Mouse (Mus musculus): ENCODE data around the gene Masp1.

Masp1 gene

DNA sequence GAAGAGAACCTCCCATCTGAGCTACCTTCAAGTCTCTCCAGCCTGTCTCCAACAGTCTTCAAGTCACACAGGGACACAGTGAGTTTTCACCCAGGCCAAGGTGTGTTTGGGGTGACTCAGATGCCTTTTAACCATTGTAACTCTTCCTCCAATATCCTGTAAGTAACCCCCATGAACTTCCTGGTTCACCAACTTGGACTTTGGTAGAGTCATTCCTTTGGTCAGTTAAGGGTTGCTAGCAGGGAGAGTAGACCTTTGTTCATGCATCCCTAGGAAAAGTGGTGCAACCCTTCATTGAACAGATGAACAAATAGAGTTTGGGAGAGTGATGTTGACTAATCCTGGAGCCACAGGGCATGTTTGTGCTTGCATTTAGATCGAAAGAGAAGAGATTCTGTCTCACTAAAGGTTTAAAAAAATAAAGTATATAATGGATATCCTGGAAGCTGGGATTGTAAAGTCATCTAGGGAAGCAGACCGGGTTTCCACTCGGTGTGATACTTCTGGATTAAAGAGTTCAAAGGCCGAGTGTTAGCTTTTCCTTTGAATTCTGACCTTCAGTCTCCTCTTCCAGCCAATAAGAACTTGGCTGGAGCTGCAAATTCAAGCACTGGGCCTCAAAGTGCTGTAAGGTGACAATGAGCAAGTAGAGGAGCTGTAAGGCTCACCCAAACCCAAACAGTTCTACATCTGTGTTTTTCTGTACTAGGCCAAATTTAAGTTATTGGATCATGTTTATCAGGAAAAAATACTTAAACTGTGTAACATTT, 9.3 kb downstream of the Masp1 start:
- DNase-seq = no peak

DNA sequence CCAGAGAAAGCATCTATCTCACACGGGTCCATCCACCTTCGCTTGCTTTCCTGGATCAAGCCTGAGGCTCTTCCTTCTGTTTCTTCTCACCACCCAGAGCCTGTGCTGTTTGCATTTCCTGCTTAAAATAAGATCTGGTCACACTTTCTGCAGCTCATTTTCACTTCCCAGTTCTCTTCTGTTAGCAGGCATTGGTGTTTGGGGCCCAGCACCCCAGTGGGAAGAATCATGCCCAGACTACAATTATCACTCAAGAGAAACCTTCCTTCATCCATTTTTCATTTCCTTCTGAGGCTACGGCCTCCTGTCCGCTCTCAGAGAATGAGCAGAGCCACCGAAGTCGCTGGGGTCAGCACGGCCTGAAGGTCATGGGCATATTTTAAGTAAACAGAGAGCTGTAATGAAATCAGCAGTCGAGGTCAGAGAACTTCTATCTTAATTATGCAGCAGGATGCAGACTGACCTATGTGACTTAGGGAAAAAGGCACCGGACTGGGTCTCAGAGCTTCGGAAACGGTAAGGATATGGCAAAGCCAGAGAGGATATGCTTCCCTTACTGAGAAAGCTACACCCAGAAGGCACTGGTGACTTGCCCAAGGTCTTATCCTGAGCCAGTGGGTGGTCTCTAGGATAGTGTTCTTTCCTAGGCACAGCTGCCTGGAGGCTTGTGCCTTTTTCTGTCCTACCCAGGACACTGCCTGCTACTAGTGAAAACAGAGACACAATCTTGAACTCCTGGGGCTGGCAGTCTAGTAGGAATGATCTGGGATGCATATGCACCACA, 14.5 kb downstream of the Masp1 start:
- no peak for DNase-seq

DNA sequence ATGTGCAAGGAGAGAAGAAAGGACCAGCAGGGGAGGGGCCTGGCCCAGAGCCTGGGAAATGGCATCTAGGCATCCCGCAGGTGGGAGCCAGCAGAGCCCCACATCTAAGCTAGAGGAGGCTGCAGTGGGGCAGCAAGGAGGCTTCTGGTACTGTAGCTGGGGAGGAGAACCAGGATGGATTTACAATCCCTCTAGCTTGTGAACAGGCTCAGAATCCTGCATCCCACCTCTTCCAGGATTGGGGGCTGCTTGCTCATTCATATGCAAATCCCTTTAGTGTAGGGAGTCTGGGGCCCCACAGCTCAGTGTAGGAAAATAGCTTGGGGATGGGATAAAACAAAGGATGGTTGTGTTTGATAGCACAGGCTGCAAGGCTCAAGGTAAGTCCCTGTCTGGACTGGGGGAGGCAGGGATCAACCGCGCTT, 16.3 kb downstream of the Masp1 start:
- no peak for DNase-seq

DNA sequence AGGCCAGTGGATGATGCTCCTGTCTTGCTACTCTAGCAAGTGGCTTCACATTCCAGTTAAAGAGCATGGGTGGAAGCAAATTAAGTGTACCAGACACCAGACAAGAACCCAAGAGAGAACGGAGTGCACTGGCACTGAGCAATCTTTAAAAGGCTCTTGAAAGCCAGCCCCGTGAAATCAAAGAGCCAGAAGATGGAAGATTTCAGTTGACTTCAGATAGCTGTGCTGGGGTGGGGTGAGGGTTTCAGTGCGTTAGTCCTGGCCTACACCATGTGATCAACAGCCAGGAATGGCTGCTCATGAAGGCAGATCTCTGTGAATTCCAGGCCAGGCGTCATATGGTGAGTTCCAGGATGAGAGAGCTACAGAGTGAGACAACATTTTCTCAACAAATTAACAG, 17.3 kb downstream of the Masp1 start:
- DNase-seq = no peak

DNA sequence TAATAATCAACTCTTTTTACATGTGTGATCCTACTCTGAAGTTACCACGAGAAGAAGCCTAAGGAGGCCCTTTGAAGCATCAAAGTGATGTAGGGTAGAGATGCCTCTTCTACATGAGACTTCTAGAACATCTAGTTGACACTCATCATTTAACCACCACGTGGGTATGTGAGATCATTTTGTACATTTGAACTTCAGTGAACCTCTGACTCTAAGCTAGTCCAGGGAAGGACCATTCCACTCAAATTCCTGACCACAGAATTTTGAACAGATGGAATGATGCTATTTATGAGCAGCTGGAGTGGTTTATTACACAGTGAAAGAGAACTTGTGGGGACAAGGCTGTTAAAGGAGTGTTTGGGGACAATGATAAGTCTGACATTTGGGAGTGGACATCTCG, 18.1 kb downstream of the Masp1 start:
- no peak for DNase-seq

DNA sequence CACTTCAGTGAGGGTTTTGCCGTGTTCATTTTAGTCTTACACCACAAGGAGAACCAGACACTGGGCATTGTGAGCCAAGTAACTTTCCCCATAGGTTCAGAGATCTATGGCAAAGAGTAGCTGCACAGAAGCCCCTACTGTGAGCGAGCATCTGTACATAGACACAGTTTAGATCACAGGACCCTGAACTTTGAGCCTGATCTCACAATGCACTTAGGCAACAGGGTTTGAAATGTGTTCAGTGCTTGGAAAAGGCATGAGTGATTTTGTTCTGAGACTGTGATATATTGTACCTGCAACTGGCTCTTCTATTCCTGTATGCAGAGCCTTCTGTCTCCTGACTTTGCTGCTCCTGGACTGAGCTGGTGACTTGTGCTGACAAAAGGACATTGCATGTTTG, 19.3 kb downstream of the Masp1 start:
- DNase-seq = no peak

DNA sequence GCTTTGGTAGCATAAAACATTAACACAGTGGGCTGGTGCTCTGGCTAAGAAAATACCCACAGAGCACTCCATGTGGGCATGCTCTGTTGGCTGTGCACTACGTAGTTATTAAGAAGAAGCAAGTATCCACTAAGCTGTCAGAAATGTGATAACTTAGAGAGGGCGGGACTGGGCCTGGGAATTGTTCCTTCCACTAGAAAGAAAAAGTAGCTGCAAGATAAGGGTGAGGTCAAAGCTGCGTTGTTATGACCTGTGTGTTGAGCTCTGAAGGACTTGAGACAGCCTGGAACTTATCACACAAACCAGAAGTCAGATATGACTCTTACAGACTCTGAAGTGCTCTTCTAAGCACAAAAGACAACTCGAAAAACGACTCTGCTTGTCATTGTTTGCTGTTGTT, 20.1 kb downstream of the Masp1 start:
- DNase-seq = no peak

DNA sequence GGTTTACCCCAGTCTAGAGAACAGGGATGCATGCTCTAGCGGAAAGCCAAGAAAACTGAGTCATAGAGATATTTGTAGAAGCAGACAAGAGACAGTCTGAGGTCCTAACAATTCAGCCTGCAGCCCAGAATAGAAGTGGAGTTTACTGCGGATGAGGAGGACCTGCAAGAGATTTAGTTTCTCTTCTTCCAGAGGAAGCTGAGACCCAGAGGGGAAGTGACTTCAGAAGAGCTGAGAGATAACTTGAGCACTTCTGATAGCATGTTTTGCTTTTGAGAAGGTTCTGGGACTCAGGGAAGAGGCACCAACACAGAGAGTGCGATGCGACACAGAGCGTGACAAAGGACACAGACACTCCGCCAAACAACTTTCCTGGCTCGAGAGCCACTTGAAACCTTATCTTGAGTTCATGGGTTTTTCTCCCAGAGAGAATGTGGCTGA, 21.9 kb downstream of the Masp1 start:
- DNase-seq = no peak

DNA sequence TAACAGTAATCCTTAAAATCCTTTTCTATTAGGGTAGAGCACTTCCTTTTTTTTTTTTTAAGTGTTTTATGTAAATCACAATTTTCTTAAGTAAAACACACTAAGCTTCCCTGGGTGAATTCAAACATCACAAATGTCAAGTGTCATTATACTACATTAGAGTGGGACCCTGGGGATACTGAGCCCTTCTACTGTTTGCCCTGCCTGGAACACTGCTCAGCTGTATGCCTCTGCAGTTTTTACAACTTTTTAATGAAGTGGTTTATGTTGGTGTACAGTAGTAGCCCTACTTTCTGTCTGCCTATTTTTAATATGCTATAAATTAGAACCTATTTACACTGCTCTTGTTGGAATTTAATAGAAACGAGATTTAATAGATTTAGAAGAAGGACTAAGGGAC, 22.7 kb downstream of the Masp1 start:
- no peak for DNase-seq

DNA sequence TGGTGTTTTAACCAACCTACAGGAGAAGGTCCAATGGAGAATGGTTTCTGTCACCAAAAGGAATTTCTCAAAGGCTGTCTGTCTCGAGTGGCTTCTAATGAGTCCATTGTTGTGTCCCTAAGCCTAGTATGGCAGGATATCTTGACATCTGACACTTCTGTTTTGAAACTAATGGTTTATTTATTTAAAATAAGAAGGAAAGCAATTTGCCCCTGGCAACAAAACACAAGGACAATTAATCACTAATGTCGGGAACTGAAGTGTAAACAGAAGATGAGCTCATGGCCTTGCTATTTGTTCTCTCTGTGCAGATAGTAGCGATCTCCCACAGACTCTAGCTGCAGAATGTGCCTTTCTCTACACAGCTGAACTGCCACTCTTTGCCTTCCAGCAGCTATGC, 23.2 kb downstream of the Masp1 start:
- no peak for DNase-seq

DNA sequence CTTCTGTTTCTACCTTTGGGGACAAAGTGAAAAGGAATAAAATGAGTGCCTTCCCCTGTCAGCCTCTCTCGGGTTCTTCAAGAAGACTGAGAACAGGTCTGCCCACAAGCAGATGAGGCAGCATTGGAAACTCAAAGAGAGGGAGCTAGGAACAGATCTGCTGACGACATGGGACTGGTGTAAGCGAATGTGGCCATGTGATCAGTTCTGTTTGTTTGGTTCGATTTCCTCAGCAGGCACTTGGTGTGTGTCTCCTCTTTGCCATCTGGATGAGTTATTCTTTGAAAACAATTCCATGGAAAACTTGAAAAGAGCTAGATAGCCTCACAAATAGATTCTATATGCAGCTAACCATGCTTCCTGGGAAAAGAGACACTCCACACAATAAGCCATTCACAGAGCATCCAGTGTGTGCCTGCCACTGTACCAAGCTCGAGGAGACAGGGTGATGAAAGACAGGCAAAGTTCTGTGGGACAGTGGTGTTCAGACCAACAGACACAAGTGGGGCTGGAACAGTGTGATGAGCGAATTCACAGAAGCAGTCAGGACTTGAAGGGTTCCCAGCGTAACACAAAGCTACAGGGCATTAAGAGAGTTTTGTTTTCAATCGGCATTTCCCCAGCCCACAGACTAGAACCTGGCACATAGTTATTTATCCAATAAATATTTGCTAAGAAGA, 24.2 kb downstream of the Masp1 start:
- no peak for DNase-seq

DNA sequence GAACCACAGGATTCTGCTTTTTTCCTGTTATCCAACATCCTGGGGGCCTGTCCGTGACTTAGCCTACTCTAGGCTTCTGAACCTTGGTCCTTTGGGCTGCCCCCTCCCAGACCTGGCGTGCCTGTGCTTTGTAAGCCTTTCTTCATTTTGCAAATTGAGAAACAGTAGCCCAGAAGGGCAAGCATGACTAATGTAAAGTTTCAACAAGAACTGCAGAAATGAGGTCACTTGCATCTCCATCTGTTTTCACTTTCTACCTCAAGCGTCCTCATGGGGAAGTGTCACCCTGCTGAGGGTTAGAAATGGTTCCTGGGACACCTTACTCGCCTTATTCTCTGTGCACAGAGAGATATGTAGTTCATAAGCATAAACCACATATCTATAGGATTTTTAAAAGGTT, 27.8 kb downstream of the Masp1 start:
- no peak for DNase-seq

DNA sequence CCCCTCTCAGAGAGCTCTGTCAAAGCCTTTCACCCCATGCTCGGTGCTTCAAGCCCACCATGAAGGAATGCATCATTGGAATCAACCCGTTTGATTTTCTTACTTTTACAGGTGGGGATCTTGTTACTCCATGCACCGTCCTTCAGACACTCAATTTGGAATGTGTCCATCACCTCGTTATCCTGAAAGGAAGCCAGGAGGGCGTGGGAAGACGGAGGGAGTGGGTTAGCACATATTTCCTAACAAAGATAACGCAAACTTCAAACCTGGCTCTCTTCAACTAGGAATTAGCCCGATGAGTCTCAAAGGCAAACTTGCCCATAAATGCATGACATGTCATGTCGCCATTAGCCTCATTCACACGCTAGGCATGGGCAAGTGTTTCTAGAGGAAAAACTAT, 37.3 kb downstream of the Masp1 start:
- DNase-seq = no peak

DNA sequence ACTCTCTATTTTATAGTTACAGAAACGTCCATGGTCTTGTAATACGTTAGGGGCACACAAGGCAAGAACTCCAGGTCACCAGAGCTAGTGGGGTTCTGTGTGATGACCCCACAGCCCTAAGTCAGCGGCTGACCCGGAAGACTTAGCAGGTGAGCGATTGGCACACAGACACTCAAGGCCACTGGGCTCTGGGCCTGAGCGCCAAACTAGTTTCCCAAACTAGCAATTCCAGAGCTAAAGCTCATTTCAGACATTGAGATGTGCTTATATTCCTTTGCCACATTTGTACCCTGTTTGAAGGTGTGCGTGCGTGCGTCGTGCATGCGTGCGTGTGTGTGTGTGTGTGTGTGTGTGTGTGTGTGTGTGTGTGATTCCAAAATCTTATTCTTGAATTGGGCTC, 37.8 kb downstream of the Masp1 start:
- DNase-seq = no peak

DNA sequence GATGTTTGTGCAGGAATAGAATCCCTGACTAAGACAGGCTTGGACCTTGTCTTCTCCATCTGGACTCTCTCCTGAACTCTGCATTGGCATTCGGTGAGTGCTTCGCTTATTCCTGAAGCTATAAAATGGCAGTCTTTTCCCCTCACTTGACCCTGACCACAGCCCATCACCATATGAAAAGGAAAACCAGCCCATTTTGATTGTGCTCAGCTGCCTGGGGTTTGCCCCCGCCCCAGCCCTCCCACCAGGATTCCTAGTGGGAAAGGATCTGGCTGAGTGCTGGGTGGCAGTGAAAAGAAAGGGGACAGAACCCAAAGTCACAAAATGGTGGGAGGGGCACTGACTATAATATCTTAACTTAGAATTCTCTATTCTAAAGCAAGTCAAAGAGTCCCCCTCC, 38.4 kb downstream of the Masp1 start:
- DNase-seq = no peak

DNA sequence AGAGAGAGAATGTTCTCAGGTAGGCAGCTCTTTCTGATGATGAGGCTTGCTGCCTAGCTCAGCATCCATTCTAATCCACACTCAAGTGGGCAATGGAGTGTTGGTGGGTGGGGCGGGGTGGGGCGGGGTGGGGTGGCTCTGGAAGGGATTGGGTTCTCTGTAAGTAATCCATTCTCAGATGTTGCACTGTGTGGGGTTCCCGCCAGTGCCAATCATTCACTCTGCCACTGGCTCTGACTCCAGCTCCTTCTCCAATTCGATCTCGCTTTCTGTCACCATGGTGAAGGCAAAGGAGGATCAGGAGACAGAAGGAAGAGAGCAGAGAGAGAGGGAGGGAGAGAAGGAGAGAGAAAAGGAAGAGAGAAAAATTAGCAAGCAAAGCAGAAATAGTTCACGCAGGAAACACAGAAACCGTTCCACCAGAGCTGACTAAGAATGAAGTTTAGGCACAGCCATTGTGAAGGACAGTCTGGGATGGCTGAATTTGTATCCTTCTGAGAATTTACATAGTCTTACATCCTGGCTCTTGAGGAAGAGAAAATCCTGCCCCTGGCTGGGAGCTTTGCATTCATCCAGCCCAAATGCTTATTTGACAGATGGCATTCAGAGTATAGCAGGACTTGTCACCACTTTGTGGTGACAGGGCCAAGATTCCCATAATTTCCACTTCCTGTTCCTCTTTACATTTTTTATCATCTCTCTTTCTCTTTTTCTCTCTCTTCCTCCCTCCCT, 40.6 kb downstream of the Masp1 start:
- no peak for DNase-seq

DNA sequence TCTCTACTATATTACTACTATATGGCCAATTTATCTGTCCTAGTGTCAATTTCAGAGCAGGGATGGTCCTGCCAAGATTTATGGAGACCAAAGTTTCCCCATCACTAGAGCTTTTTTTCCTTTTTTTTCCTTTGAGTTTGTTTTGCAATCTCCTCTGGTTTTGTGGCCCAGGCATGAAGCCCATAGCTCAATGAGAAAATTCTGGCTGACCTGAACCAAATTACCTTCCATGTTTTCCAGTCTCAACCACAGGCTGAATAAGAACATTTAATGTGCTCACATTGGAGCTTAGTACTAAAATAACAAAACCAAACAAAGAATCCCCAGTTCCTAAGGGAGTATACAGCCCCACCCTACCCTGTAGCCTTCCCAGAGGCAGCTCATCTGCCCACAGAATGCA, 44.0 kb downstream of the Masp1 start:
- DNase-seq = no peak

DNA sequence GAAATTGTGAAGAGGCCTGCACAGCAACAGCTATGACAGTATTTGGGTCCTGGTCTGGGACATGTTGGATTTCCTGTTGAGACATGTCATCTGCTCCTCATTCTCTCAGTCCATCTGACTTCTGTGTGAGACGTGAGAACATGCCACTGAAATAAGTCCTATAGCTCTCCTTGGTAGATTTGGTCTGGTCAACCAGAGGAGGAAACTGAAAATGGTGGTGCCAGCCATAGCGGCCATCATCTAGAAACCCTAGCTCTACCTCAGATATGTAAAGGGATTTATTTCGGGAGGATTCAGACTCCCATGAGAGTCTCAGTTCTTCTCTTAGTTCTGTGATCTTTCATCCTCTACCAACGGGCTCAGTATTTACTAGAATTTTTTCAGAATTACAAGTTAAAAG, 45.0 kb downstream of the Masp1 start:
- no peak for DNase-seq

DNA sequence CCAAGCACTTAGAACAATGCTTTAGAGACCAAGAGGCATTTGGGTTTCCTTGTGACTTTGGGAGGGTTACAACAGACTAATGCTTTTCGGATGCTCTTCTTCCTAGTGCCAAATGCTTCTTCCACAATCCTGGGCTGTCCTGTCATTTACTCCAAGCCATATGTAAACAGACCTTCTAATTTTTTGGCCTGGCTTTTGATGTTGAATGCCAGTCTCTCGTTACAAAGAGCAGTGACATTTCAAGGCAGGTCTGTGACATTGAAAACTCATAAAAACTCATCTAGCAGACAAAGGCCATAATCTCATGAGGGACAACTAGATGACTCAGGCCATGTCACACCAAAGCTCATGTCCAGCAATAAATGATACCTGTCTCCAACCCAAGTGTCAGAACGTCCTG, 48.6 kb downstream of the Masp1 start:
- no peak for DNase-seq

DNA sequence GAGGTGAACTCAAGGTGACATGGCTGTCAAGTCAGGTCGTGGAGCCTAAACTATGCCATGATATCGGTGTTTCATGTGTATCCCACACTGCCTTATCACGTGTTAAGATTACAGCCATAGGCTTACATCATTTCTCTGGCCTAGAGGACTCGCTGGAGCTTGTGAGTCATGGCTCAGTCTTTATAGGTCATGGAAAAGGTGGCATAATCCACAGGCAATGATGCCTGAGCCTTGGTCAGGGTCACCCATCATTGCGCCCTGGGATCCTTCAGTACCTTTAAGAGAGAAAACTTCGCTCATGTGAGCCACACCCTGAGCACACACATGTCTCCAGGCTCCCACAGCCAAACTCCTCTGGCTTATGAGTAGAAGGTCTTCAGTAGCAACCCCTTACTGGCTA, 49.1 kb downstream of the Masp1 start:
- DNase-seq = no peak

DNA sequence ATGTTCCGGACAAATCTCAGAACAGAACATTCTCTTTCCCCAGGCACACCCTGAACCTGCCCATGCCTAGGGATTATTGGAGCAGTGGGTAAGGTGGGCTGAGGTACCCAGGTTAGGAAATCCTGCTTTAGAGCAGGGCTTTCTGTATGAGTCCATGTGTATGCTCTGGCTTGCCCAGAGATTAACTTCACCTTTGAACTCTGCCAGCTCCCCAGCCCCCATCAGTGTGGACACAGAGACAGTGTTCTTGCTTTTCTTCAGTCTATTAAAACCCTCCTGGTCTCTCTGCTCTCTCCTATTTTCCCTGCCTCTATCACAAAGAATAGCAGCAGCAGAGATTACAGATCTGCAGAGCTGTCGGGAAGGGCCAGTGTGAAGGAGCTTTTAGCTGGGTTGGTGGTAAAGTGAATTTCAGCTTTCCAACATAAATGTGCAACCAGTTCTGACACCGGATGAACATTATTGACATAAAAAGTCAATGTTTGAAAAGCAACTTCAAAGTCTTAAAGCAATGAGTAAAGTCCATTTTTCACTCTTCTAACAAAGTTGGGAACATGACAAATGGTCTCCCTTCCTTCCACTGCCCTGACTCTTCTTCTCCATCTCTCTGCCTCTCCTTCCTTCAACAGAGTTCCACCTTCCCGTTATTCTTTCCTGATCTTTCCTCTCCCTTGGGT, 56.8 kb downstream of the Masp1 start:
- DNase-seq = no peak

DNA sequence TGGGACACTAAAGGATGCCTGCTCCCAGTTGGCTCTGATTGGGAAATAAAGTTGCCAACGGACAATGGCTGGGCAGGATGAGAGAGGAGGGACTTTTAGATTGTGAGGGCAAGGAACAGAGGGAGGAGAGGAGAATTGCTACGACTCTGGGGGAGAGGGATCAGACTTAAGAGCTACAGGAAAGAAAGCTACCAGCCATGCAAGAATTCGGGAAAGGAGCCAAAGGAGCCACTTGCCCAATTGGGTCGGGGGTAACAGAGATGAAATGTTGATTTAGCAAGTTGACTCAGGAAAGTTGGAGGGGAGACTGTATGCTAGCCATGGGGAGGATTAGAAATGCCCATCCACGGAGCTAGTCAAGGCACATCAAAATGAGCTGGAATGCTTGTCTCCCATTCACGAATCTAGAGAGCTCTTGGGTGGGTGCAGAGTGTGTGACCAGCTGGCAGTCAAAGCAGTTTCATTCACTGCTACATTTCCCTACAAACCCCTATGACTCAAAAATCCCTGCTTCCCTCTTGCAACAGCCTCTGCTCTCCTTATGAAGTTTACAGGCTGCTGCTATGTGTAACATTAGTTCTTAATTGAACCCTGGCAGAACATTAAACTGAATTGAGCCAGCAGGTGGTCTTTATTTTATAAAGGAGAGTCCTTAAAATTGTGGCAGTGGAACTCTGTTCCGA, 61.6 kb downstream of the Masp1 start:
- DNase-seq = no peak

Measured in right cerebral cortex, postnatal 4 days (tissue).